Mouse (Mus musculus) naive thymus-derived CD4-positive, alpha-beta T cell, adult 2 months (primary cell): Measurements from ENCODE around the gene Insl5.

Source experiments
- DNase-seq: peaks from one replicate; pipeline ENCODE4 v3.0.0-alpha.2; 2011; ENCODE audit warnings: low read depth

The Insl5 gene

DNA sequence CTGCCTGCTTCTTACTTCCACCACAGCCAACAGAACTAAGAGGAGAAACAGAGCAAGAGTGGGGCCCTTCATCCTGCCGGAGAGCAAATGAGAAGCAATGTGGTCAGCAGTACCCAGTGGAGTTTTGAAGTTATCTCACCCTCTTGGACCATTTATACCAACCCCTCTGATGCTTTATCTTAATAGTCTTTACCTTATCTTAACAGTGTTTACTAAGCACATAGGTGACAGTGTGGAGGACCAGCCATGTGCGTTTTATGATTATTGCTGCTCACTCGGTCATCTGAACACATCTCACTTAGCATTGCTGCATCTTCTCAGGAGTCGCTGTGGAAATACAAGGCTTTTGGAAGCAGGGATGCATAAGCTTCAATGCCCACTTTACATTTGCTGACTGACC lies at the start of gene Insl5:
Insl5 (minus strand) TSS at position 222 of the 400 bp plus-strand sequence.
- no peak for DNase-seq

DNA sequence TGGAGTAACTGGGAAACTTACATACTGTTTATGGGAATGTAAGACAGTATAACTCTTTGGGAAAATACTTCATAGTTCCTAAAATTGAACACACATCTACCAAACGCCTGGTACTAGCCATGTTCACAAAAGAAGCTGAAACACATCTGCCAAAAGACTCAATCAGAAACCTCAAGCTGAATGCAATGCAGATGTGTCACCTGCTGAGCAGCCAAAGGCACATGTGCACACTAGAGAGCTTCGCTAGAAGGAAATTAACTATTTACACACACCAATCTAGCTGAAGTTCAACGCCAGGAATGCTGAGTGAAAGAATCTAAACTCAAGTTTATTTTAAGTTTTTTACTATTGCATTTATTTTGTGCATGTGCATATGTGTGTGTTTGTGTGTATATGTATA lies 44.0 kb upstream of the Insl5 start:
- no peak for DNase-seq

DNA sequence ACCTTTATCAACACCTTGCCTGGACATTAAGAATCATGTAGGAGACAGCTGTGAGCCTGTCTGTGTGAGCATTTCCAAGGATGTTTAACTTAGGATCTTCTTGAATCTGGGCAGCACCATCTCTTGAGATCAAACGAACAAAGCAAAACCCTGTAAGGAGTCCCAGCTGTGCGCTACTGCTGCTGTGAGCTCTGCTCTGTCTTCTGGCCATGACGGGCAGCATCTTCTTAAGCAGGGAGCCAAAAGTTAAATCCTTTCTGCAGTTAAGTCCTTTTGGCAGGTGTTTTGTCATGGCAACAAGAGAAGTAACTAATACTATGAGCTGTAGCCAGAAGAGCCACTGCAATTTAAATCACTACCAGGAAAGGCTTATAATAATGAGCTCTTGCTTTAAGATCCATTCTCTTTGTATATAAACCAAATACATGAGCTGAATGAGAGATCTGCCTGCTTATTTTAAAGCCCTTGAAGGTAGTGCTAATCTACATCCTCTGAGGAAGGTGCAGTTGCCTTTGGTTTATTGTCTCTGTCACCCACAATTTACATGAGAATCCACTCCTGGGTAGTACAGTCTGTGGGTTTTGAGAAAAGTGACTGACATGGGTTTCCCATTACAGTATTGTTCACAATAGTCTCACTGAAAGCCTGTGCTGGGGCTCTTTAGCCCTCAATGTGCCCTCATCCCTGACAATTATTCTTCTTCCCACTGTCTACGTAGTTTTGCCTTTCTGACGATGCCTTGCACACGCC lies 41.4 kb upstream of the Insl5 start:
- DNase-seq, result no peak

DNA sequence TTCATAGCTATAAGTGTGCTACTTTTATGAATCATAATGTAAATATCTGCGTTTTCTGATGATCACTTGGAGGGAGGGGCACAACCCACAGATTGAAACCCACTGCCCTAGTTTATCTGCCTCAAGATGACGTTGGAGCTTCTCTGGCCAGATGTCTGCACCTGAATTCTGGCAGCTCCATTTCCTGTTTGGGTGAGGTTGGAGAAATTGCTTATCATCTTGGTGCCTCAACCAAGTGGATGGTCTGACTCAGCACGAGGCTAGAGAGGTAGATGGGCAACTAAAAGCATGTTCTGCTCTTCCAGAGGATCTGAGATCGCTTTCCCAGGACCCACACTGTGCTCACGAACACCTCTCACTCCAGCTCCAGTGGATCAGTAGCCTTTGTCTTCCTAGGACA lies 38.3 kb upstream of the Insl5 start:
- DNase-seq, result no peak

DNA sequence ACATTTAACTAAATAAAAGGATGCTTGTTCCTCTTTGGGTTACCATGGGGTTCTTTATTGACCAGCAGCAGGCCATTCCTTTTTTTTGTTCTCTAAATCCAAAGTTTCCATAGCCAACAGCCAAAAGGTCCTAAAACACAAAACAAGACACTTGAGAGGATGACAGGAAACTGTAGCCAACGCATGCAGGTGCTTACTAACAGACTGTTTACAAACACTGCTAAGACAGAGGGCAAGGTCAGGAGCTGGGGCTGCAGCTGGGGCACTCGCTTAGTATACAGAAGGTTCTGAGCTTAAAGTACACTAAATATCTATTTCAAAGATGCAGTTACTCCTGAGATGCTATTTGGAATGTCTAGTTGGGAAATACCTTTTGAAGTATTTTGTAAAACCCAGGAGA lies 37.8 kb upstream of the Insl5 start:
- no peak for DNase-seq

DNA sequence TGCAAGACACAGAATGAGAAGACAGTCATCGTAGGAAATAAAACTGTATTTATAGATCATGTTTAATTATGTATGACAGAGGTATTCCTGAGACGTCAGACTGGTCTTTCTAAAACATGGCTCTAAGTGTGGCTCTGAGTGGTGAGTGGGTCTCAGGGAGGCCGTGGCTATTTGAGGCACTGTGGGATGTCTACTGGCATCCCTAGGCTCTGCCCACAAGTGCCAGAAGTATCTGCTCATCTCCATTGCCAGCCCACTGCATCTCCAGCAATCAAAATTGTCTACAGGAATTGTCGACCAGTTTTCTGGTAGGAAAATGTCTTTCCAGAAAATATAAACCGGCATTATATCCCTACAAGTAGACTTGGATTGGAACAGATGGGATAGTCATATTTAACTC lies 30.3 kb upstream of the Insl5 start:
- no peak for DNase-seq

DNA sequence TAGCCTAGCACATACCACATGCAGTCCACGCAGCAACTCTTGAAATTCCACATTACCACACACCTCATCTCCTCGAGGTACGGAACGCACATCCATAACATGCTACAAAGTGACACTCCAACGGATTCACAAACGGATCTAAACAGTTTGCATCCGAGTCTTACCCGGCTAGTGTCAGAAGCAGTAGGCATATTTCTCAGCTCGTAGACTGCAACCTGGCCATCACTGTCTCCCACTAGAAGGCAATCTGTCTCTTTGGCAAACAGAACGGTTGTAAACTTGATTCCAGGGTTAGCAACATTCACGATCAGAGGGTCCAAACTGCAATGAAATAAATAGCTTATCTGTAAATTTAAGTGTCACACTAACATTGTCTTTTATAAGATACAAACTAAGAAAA lies 21.4 kb upstream of the Insl5 start:
- DNase-seq, result no peak

DNA sequence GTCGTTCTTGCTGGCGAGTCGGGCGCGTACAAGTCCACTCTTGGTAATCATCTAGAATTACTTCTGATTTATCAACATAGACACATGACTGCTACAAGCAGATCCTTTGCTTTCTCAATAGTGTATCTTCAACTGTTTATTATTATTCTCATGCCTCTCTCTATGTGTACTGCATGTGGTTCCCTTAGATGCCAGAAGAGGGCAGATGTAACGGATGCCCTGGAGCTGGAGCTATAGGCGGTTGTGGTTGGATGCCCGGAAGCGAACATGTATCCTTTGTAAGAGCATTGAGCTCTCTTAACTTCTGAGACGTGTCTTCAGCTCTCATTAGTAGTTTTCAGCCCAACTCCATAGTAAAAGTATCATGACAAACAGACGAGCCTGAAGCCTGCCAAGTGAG lies 16.4 kb upstream of the Insl5 start:
- DNase-seq, result peak; percentile 37

DNA sequence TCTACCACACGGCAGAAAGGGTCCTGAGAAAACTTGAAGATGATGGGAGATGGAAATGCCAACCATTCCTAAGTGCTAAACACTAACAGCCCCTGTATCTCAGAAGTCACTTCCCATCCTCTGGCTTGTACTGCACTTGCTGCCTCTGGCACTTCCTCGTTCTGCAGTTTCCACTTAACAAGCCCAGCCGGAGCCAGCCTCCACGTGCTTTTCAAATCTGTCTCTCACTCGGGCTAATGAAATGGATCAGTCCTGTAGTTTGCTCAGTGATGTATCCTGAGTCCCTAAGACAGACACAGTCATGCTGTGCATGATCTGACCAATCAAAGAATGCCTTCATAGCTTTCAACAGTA lies 13.2 kb upstream of the Insl5 start:
- DNase-seq, result peak; percentile 25

DNA sequence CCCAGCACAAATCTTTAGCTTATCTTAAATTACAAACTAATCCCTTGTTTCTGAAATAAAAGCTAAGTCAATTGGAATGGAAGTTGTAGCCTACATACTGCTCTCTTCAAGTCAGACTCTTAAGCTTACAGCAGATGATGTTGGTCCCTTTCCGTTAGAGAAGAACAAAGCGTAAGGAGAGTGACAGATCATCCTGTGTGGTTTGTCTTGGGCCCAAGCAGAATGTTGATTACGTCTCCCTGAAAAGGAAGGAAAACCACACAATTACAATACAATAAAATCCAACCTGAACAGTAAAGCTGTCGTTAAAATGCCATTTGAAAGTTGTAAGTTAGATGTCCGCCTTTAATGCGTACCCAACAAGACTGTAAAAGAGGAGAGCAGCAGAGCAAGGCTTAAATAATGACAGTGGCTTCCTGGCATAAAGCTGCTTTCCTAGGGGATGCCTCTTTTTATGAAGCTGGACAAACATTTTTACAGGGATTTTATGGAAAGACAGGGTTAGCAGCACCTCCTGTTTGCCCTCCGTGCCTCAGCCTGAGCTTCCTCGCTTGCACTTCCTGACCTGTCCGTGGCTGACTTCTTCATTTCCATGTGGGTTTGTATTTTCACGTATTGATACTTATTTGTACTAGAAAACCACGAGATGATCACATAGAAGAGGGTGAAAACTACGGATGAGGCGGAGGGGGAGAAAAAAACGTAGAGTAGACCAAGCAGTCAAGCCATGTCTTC lies 12.6 kb upstream of the Insl5 start:
- DNase-seq, result peak; percentile 67

DNA sequence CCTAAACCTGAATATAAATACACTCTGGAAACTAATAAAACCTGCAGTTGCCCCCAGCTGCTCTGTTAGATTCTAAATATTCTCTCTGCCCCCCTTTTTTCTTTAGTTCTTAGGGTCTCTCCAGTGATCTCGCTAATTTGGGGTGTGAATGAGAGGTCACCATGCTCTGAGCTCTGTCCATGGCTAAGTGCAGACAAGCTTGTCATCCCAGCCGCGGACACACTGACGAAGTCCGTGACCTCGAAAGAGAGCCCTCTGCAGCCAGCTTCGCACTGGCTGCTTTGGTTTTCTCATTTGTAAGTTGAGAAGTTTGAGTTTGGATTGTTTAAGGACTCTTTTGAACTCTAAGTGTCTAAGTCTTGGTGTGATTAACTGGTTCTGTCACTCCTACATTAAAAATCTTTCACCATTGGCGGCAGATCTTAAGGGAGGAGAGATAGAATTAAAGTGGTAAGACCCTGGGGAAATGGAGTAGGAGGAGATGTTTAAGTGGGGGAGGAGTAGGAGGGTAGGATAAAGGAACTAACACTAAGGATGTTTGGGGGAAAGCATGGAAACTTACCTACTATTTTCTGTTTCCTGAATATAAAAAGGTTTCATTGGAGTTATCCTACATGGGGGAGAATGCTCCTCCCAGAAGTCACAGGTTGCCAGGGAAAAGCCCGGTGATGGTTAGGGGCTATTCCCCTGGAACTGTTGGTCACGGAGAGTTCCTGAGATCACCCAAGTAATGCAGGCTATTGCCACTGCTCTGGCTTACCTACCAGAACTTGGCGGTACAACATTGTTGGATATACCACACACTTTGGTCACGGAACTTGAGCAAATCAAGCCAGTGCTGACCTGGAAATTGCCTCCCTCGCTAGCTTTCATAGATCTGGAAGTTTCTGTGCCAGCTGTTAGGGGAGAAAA lies 1.8 kb upstream of the Insl5 start:
- no peak for DNase-seq

DNA sequence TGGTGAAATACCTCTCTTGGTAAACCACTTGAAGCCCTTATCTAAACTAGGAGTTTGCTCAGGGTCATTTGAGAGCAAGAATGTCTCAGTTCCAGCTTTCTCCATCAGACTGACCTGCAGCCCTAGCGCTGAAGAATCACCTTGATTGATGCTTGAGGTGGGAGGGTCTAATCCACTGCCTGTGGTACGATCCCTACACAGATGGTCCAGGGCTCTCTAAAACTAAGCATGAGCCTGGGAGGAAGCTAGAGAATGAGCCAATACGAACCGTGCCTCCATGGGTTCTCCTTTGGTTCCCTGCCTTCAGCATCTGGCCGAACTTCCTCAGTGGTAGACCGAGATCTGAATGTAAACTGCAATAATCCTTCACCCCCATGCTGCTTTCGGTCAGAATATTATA lies 1.1 kb upstream of the Insl5 start:
- no peak for DNase-seq

DNA sequence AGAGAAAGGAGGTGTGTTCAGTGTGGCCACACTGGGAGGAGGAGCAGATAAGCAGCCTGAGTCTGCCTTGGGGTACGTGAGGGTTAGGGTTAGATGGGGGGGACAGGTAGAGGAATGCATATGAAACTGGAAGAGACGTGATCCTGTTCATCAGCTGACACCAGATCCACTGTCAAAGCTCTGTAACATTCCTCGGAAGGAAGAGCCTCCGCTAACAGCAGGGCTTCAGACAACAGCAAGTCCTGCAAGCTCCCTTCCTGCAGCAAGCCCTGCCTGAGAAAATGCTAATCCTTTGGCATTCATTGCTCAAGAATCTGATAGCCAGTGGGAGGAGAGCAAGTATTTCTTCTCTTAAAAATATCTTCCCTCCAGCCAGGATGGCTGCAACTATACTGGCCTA lies 13.2 kb downstream of the Insl5 start:
- DNase-seq, result no peak

DNA sequence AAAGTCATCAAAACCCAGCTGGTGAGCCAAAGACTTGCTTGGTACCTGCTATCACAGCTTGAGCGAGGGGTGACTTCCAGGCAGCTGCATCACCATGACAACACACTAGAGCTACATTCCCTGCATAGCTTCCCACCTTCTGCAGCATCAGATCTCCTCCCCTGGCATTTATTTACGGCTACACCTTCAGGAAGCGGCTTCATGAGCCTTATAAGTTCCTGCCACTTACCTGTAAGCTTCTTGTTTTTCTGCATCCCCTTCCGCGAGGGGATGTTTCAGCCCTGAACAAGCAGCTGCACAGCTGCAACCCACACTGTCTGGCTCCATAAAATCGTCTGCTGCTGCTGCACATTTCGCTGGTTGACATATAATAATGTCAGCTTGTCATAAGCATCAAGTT lies 14.8 kb downstream of the Insl5 start:
- no peak for DNase-seq

DNA sequence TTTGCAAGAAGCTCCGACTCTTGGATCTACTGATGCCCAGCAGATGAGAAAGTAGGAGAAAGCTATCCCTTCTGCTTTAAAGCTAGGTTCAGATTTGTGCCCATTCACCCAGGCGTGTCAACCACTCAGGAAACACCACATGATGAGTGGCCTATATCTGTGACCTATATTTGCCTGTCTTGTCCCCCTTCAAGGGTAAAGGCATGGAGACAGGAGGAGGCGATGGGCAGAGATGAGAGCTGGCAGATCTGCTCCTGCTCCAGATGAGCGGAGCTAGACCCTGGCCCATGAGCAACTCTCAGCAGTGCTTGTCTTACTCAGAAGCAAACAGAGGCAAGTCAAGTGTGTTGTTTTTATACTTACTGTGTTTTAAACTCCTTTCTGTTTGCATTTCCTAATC lies 15.9 kb downstream of the Insl5 start:
- DNase-seq, result no peak

DNA sequence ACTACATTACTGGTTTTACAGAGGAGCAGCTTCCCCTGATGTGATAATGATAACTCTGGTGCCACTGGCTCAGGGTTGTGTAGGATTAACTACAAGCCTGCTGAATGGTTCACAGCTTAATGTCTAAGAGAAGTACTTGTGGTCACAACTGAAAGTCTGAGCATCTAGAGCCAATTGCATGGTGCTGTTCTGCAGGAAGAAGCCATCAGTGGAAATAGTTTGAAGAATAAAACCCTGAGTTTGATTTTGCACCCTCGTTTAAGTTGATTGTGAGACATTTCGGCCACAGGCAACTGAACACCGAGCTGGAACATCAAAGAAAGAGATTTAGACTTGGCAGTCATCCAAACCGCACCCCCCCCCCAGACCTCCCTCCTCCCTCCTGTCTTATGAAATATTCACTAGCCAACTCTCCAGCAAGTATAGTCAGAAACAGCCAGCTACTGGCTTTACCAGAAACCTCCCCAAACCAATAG lies 19.7 kb downstream of the Insl5 start:
- peak; percentile 75 for DNase-seq

DNA sequence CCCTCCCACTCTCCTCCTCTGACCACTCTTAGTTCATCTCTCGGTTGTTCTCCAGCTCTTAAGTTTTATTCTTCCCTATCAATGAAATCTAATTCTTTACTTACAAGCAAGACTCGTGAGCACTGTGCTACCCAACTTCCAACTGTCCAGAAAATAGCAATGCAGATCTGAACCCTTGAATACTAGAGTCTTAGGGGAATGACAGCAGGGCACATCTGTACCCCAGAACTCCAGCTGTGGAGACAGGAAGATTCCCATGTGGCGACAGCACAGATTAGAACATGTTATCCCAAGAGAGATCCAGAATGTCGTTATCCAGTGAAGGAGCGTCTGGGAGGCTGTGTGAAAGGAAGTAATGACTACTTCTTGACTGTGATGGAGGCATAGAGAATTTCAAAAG lies 20.4 kb downstream of the Insl5 start:
- no peak for DNase-seq

DNA sequence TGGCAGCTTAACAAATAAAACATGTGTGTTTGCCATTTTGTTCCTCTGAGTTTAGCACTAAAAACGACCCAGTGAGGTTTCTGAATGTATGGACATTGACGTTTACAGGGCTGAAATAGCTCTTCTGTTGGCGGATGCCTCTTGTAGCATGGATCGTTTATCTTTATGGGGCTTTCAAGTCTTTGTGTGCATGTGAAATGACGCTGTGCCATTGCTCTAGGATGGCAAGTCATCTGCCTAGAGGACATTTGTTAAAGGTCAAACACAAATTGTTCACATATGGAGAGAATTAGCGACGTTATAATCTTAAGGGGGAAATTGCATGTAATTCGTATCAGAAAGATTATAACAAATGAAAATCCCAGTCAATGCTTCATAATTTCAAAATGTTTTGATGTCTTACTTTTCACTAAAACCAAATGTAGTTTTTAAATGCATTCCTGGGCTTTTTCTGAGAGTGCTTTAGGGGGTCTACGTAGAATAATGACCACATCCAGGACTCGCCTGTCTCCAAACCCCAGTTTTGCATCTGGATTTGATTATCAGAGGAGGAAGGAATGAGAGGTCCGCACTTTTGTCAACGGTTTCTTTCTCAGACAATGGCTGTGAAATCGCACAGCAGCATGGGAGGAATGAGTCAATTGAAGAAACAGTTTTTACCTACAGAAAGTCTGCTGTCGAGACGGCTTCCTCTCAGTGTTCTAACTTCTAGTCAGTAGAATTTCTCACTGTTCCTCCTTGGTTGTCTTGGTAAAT lies 21.3 kb downstream of the Insl5 start:
- DNase-seq, result no peak

DNA sequence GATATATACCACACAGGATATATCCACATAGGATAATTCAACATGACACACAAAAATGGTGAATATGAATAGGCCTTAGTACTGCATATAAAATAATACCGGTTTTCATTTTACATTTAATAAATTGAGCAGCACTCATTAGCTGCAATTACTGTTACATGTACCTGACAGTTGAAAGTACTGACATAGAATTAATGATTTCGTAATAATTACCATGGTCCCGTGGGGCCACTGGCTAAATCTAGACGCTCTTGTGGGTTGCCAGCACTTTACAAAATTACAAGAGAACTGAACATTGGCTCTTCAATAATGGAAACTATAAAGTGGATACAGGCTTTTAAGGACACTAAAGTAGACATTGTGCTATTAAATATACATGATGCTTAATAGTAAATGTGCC lies 22.0 kb downstream of the Insl5 start:
- DNase-seq, result no peak

DNA sequence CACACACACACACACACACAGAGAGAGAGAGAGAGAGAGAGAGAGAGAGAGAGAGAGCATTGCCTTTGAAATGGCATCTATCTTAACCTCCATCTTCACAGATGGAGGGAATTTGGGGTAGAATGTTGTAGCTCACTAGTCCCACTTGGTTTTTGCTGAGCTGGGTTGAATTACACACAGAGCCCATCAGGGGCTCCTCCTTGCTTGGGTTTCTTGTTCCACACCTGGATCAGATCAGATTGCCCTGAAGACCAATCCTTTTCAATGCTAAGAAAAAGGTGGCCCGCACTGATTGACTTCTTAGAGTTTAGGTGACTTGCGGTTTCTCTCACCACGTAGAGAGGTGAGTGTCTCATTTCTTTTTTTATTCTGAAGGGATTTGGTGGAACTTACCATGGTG lies 35.0 kb downstream of the Insl5 start:
- DNase-seq, result no peak

DNA sequence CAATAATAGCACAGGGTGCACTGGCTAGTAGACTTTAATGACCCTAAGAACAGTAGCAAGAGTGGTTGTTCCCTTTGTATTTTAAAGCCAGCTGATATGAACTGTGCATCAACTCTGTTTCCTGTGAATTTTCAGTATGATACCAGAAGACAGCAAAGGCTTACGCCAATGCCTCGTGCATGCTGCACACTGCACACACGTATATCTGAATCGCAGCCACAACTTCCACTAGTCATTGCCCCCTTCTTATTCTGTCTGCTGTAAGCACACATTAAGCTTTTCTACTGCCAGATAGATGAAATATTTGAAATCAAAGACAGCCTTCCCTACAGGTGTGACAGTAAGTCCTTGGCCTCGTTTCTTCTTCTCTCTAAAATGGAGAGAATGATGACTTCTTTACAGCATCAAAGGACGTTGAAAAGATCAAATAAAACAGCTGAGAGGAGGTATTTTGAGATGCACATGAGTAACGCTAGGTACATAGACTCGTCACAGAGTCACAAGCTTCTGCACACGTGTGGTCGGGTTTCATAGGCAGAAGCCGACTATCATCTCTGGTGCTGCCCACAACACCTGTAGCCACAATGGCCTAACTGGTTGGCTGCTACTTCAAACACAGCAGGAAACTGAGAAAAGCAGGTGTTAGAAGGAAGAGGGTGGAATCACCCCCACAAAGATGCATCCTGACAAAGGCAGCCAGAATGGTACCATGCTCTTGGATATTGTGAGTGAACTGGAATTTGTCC lies 35.9 kb downstream of the Insl5 start:
- peak; percentile 66 for DNase-seq
